Mouse (Mus musculus) neural tube, embryonic 10.5 days (tissue): ENCODE data around the gene Macf1.
A peak's percentile ranks its signal among the peaks of the same experiment; 100 is the strongest.

Experiments
- DNase-seq: peaks from one replicate; pipeline ENCODE4 v3.0.0-alpha.2; 2017; ENCODE audit warnings: low spot score; ENCODE audit errors: extremely low spot score

Macf1 gene

GRCm38 (mm10) chr4:123411732-123412527 is 272.2 kb downstream of the Macf1 start:
- peak; percentile 93 for DNase-seq

- DNase-seq, result no peak
These were observed 273.0 kb downstream of the Macf1 start for GRCm38 (mm10) chr4:123411006-123411731.

GRCm38 (mm10) chr4:123409752-123410151 is 274.4 kb downstream of the Macf1 start:
- DNase-seq, result no peak

GRCm38 (mm10) chr4:123409034-123409692 is 275.0 kb downstream of the Macf1 start:
- no peak for DNase-seq

- DNase-seq, result no peak
These were observed 276.4 kb downstream of the Macf1 start for GRCm38 (mm10) chr4:123407792-123408191.

- DNase-seq, result no peak
These were observed 280.1 kb downstream of the Macf1 start for GRCm38 (mm10) chr4:123404056-123404455.

- no peak for DNase-seq
These were observed 281.9 kb downstream of the Macf1 start for GRCm38 (mm10) chr4:123402244-123402643.

GRCm38 (mm10) chr4:123401265-123401664 is 282.9 kb downstream of the Macf1 start:
- DNase-seq, result no peak

- no peak for DNase-seq
These were observed 286.3 kb downstream of the Macf1 start for GRCm38 (mm10) chr4:123397643-123398434.

GRCm38 (mm10) chr4:123397049-123397448 is 287.1 kb downstream of the Macf1 start:
- no peak for DNase-seq

- no peak for DNase-seq
These were observed 288.6 kb downstream of the Macf1 start for GRCm38 (mm10) chr4:123395435-123396000.

GRCm38 (mm10) chr4:123394878-123395277 is 289.3 kb downstream of the Macf1 start:
- DNase-seq, result no peak

- DNase-seq, result no peak
These were observed 289.9 kb downstream of the Macf1 start for GRCm38 (mm10) chr4:123394269-123394668.

GRCm38 (mm10) chr4:123393004-123393403 is 291.2 kb downstream of the Macf1 start:
- no peak for DNase-seq

GRCm38 (mm10) chr4:123392187-123392586 is 292.0 kb downstream of the Macf1 start:
- DNase-seq, result no peak

- DNase-seq, result no peak
These were observed 299.1 kb downstream of the Macf1 start for GRCm38 (mm10) chr4:123385028-123385427.

GRCm38 (mm10) chr4:123383173-123383572 is 301.0 kb downstream of the Macf1 start:
- DNase-seq, result no peak

GRCm38 (mm10) chr4:123382051-123382450 is 302.1 kb downstream of the Macf1 start:
- no peak for DNase-seq

- no peak for DNase-seq
These were observed 302.6 kb downstream of the Macf1 start for GRCm38 (mm10) chr4:123381598-123381997.

GRCm38 (mm10) chr4:123376031-123376430 is 308.1 kb downstream of the Macf1 start:
- no peak for DNase-seq
